Mouse (Mus musculus) monocyte, adult 59 days (primary cell): Measurements from ENCODE around the gene Pou4f1. TPM values are rescaled to one million over a fixed set of nuclear protein-coding genes. Genes with fewer than 3 reads are reported as not detected.

Source experiments
- total RNA-seq, 2 experiments: library from RNA; stranded (reverse); gene quantifications; one replicate each; pipeline ENCODE4 v1.2.4; 2023

Pou4f1 gene
- total RNA-seq: not detected

GRCm38 (mm10) chr14:104467966-104468622 lies at the start of gene Pou4f1:
Pou4f1 (minus strand) TSS chr14:104467999.

Other genes with a start within 250 kb of the Pou4f1 start
- gene Rnf219, start 54.6 kb upstream of the Pou4f1 start, total RNA-seq: 1 to 10 TPM; 6.9 to 7.2 TPM